Mouse (Mus musculus) heart, postnatal 14 days (tissue): ENCODE results near the gene Plxnb1. TPM values are rescaled to one million over a fixed set of nuclear protein-coding genes. Genes with fewer than 3 reads are reported as not detected.

ENCODE experiments used
- DNase-seq, 2 experiments: peaks; one replicate each; pipeline ENCODE4 v3.0.0; 2021 to 2022
- intact Hi-C: fragments of 180-260 bp; cut with DNase I; formaldehyde crosslinking; loops from one replicate; pipeline ENCODE4 v1.15.1; 2025
- total RNA-seq, 2 experiments: library from RNA; stranded (reverse); gene quantifications; 2 replicates each; pipeline ENCODE4 v1.2.3; 2021

Plxnb1 gene
- total RNA-seq, 2 experiments from 2014 or later, result 16.3 to 20.0 TPM

DNA sequence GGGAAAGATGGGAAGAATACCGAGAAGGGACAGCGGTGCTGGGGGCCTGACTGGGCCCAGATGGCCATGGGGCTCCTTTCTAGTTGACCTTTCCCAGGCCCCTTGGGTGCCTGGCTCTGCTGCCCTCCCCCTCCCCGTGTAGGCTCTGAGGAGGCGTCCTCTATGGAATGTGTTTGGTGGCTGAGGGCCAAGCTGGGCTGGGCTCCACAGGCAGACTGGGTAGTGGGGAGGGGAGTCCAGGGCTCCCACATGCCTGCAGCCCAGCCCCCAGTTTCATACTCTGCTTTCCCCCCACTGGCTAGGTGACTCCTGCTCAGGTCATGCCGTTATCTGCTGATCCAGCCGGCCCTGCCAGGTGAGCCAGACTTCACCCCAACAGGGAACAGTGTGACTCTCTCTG is 3.8 kb downstream of the Plxnb1 start:
- DNase-seq, result peak; percentile 70 to 79
- intact Hi-C loops, result no loop called here

DNA sequence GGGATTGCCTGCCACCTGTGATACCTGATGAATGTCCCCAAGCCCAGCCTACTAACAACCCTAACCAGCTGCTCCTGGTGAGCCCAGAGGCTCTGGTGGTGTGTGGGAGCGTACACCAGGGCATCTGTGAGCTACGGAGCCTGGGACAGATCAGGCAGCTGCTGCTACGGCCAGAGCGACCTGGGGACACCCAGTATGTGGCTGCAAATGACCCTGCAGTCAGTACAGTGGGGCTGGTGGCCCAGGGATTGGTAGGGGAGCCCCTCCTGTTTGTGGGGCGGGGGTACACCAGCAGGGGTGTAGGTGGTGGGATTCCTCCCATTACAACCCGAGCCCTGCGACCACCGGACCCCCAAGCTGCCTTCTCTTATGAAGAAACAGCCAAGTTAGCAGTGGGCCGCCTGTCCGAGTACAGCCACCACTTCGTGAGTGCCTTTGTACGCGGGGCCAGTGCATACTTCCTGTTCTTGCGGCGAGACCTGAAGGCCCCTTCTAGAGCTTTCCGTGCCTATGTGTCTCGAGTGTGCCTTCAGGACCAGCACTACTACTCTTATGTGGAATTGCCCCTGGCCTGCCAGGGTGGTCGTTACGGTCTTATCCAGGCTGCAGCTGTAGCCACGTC is 5.2 kb downstream of the Plxnb1 start:
- DNase-seq, result no peak
- intact Hi-C loops, result no loop called here

DNA sequence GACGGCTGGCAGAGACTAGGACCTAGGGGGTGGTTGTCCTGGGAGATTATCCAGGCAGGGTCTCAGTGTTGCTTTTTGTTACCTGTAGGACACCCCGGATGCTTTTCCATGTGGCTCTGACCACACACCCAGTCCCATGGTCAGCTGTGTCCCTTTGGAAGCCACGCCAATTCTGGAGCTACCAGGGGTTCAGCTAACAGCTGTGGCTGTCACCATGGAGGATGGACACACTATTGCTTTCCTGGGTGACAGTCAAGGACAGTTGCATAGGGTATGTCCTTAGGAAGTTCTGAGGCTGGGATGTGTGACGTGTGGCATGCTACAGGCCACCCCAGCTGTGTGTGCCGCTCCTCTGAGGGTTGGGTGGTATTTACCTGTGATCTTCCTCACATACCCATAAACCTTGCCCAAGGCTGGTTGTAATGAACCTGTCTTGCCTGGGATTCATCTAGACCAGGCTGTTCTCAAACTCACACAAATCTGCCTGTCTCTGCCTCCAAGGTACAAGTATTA is 6.8 kb downstream of the Plxnb1 start:
- intact Hi-C loops, result no loop called here

DNA sequence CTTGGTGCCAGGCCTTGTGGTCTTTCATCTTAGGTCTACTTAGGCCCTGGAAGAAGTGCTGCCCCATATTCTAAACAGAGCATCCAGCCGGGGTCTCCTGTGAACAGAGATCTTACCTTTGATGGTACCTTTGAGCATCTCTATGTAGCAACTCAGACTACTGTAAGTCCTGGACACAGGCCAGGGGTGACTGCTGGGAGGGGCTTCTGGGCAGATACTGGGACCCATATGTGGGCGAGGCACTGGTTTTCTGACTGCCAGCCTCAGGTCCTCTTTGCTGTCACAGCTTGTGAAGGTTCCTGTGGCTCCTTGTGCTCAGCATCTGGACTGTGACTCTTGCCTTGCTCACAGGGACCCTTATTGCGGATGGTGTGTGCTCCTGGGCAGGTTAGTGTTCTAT is 7.4 kb downstream of the Plxnb1 start:
- intact Hi-C loops, result no loop called here
- no peak for DNase-seq

More for the DNA sequence above, 6.8 kb downstream of the Plxnb1 start:
- no peak for DNase-seq

DNA sequence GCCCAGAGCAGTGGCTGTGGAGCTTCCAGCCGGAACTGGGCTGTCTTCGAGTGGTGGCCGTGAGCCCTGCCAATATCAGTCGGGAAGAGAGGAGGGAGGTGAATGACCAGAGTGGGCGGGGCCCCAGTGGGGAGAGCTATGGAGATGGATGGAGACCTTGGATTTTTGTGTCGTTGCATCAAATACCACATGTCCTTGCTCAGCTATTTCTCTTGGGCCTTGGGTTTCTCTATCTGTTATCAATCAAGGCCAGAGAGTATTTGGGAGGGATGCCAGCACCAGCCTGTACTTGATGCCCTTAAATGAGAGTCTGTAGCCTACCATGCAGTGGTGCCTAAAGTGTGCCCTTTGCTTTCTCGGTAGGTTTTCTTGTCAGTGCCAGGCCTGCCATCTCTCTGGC is 8.1 kb downstream of the Plxnb1 start:
- intact Hi-C loops, result no loop called here
- peak in 1 of 2 experiments; percentile 42 for DNase-seq

DNA sequence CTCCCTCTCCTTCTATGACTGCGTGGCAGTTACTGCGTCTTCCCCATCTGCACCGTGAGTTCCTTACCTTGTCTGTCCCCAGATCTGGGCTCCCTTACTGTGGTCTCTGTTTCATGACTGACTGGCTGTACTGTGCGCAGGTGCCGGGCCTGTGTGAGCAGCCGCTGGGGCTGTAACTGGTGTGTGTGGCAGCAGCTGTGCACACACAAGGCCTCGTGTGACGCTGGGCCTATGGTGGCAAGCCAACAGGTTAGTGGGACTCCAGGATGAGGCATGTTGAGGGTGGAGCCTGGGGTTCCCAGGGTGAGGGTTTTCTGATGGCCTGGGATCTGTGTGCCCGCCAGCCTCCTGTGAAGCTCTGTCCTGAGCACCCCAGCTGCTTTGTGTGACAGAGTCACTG is 8.9 kb downstream of the Plxnb1 start:
- no peak for DNase-seq
- intact Hi-C loops, result no loop called here

DNA sequence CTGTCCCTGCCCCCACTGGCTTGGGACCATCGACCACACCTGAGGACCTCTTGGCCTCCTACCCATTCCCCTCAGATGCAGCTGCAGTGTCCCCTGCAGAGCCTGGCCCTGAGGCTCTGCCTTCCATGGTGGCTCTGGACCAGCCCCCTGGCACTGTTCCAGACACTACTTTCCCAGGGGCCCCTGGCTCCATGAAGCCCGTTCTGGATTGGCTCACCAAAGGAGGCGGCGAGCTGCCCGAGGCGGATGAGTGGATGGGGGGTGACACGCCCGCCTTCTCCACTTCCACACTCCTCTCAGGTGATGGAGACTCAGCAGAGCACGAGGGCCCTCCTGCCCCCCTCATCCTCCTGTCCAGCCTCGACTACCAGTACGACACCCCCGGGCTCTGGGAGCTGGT is 9.8 kb downstream of the Plxnb1 start:
- peak in 1 of 2 experiments; percentile 35 for DNase-seq

DNA sequence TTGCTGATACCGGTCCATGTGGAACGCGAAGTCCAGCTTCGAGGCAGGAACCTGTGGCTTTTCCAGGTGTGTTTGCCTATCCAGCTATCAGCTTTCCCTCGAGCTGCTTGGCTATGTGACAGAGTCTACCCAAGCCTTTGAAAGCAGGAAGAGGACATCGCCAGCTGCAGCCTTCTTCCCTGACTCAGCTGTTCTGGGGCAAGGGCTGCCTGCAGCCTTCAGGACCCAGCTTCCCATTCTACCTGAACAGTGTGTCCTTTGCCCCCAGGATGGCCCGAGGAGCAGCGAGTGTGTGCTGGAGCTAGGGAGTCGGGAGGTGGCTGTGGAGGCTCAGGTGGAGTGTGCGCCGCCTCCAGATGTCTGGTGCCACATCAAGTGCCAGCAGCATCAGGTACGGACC is 10.5 kb downstream of the Plxnb1 start:
- intact Hi-C loops, result no loop called here
- DNase-seq, result no peak

More for the DNA sequence above, 9.8 kb downstream of the Plxnb1 start:
- intact Hi-C loops, result no loop called here

DNA sequence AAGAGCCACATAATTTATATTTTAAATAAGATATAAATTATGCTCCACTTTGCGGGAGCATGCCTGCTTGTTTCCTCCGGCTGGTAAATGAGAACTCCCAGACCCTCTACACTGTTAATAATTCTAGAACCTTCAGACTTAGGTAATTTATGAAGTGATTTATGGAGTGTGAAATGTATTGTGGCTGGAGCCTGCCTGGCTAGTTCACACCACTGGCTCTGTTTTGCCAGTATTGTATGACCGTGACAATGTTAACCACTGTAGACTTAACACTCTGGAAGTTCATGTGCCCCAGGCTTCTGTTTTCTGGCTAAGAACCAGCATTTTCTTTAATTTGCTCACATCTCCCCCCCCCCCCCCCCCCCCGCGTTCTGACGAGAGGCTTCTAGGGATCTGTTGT is 12.2 kb downstream of the Plxnb1 start:
- intact Hi-C loops, result no loop called here
- DNase-seq, result no peak

DNA sequence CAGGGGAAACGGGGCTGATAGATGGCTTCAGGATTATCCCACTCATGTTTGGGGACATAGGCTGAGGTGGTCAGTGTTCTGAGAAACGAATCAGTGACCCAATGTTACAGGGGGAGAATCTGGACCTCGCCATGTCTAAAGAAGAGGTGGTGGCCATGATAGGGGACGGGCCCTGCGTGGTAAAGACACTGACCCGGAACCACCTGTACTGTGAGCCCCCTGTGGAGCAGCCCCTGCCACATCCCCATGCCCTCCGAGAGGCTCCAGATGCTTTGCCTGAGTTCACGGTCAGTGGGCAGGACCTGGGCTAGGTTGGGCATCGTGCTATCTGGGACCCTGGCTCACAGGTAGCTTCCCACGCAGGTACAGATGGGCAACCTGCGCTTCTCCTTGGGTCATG is 15.1 kb downstream of the Plxnb1 start:
- intact Hi-C loops, result no loop called here
- no peak for DNase-seq

DNA sequence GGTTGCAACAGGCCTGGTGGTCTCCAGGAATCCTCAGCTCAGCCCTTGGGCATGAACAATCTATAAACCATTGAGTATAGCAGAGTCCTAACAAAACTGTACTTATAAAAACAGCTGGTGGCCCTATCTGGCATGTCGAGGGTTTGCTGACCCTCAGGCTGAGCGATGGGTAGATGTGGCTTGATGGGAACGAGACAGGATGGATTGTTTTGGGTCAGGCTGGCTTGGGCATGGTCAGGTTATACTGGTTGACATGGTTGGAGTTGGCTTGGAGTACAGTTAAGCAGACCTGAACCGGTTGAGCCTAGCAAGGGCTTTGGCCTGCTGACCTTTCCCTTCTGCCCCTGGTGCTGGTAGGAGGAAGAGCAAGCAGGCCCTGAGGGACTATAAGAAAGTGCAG is 15.9 kb downstream of the Plxnb1 start:
- intact Hi-C loops, result no loop called here
- DNase-seq, result no peak

DNA sequence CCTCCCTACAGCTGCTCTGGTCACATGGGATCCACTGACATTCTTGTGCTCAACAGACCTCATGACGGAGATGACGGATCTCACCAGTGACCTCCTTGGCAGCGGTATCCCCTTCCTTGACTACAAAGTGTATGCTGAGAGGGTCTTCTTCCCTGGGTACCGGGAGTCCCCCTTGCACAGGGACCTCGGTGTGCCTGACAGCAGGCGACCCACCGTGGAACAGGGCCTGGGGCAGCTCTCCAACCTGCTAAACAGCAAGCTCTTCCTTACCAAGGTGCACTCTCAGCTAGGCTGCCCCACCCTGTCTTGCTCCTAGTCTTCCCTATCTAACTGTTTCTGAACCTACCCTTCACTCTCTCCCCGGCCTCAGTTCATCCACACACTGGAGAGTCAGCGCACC is 16.4 kb downstream of the Plxnb1 start:
- DNase-seq, result no peak
- intact Hi-C loops, result no loop called here

DNA sequence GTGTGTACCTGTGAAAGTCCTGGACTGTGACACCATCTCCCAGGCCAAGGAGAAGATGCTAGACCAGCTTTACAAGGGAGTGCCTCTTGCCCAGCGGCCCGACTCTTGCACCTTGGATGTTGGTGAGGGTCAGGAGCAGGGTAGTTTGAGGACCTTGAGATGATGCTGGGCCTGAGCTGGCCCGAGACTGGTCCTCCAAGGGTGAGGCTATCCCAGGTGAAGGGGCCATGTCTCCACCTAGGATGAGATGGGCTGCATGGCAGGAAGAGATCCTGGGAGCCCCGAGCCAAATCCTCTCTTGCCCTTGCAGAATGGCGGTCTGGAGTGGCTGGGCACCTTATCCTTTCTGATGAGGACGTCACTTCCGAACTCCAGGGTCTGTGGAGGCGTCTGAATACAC is 18.1 kb downstream of the Plxnb1 start:
- intact Hi-C loops, result no loop called here
- no peak for DNase-seq

DNA sequence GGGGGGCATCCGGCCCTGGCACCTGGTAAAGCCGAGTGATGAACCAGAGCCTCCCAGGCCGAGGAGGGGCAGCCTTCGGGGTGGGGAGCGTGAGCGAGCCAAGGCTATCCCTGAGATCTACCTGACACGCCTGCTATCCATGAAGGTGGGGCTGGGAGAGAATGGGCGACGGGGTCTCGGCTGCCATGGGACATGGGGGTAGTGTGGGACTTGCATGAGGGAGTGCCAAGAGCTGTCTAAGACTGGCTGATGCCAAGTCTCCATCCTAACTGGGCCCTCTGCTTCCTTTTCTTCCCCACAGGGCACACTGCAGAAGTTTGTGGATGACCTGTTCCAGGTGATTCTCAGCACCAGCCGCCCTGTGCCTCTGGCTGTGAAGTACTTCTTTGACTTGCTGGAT is 19.1 kb downstream of the Plxnb1 start:
- no peak for DNase-seq
- intact Hi-C loops, result no loop called here

DNA sequence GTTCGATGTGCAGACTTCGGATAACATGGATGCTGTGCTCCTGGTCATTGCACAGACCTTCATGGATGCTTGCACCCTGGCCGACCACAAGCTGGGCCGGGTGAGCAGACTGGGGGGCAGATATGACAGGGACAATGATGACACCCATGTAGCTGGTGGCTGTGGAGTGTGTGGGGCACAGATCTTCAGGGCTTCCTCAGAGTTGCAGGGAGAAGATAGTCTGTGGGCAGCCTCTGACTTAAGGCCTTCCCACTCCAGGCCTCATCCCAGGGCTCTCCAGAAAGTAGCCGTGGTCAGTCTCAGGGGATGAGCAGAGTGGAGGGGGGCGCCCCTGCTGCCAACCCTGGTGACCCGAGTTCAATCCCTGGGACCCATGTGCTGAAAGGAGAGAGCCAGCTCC is 19.7 kb downstream of the Plxnb1 start:
- intact Hi-C loops, result no loop called here
- no peak for DNase-seq

DNA sequence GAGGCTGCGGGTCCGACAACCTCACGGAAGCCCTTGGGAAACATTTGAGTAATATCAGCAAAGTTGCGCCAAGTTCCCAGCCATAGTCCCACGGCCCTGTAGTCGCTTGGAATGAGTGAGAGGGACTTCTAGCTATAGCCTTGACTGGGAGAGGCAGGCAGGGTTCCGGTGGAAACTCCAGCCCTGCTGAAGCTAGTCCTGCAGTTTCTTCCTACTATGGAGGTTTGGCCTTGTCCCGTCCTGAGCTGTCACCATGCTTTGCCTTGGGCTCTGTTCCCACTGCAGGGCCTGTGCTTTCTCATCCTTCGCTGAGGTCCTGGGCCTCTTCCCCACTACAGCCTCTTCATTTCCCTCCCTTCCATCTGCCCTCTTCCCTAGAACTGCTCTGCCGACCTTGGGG is 21.0 kb downstream of the Plxnb1 start:
- intact Hi-C loops, result no loop called here
- DNase-seq, result no peak

DNA sequence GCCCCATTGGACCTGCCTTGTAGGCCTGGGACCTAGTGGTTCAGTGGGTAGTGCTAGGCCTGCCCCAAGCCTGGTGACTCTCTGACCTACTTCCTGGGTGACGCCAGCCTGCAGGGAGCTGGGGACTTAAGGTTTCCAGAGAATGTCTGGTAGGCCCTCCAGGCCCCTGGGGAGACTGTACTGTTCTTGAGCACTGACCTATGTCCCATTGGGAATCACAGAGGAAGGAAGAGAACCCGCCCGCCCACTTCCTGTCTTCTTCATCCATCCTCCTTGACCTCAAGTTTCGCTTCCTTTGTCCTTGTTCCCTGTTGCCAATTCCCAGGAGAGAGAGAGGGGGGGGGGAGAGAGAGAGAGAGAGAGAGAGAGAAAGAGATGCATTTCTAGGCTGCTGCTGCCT is 22.9 kb downstream of the Plxnb1 start:
- intact Hi-C loops, result no loop called here
- peak in 1 of 2 experiments; percentile 37 for DNase-seq

DNA sequence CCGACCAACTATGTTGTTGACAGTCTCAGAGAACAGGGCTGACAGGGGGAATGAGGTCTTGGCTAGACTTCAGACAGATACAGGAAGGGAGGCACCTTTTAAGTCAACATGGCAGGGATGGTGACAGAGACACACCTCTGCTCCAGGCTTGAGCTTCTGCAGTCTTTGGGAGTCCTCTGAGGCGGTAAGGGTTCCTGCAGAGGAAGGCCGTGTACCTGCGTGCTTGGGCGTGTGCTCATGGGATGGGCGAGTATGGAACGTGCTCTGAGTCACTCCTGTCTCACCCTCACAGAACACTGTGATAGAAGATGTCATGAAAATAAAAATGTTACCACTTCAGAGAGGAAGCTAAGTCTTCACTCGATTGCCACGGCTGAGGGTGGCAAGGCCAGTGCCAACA is 24.4 kb downstream of the Plxnb1 start:
- no peak for DNase-seq
- intact Hi-C loops, result loop anchor here (1.0 kb wide), 1 partner anchor 31 kb away; no protein-coding TSS in a partner anchor

DNA sequence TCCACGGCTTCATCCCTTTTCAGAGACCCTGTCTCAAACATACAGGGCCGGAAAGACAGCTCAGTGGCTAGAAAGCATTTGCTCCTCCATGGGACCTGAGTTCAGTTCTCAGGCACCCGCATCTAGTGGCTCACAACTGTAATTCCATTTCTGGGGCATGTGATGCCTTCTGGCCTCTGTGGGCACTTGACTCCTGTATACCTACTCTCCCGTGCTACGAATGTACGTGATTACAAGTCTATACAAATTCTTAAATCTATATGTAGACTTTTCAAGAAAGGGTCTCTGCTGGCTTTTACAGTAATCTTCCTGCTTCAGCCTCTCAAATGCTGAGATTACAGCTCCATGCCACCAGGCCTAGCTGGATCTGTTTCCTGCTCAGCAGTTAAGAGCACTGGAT is 25.8 kb downstream of the Plxnb1 start:
- DNase-seq, result no peak
- intact Hi-C loops, result loop anchor here (1.0 to 10.0 kb wide), 2 partner anchors 118 to 744 kb away; no protein-coding TSS in a partner anchor

DNA sequence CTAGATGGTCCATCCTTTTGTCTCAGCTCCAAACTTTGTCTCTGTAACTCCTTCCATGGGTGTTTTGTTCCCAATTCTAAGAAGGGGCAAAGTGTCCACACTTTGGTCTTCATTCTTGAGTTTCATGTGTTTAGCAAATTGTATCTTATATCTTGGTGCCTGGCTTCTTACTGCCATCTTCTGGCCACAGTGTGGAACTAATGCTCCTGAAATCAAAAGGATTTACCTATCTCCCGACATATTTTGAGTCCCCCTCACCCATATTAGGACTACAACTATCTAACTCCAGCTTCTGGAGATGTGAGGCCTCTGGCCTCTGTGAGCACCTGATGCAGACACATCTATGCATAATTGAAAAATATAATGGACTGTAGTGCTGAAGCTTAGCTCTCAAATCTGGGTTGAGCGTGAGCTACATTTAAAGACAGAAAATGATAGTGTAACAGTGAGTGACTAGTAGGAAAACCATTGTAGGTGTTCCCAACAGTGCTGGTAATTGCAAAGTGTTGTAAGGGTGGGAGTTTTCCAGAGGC is 27.4 kb downstream of the Plxnb1 start:
- peak in 1 of 2 experiments; percentile 47 for DNase-seq

DNA sequence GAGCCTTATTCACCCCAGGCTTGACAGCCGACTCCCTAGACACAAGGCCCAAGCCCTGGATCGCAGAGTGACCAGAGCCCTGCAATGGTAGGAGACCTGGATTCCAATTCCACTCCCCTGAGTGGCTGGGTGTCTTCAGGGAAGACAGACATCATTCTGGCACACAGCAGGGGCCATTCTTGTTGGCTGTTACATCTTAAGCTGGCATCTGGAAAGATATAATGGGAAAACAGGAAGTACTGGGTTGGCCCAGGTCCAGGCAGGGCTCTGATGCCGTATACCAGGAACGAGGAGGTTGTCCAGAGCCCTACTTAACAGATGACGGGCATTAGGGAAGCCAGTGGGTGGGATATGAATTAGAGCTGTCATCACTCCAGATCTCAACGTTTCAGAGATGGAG is 28.1 kb downstream of the Plxnb1 start:
- intact Hi-C loops, result loop anchor here (10.0 kb wide), 1 partner anchor 742 kb away; no protein-coding TSS in a partner anchor
- DNase-seq, result no peak

More for the DNA sequence above, 27.4 kb downstream of the Plxnb1 start:
- intact Hi-C loops, result loop anchor here (10.0 kb wide), 1 partner anchor 742 kb away; no protein-coding TSS in a partner anchor

DNA sequence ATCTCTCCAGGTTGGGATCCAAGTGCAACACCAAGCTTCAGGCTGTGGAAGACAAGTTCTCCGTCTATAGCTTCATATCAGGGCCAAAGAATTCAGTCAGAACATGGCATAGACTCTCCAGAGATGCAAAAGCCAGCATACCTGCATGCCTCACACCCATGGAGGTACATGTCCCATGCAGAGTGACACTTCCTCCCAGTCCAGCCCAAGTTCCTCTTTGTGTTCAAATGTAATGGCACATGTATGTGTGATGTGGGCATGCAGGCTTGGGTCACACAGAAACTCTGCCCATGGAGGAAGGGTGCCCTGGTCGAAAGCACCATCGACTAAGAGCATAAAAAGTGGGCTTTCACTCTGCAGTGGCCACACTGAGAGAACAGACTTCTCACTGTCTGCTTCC is 29.0 kb downstream of the Plxnb1 start:
- intact Hi-C loops, result loop anchor here (10.0 kb wide), 1 partner anchor 741 kb away; no protein-coding TSS in a partner anchor
- DNase-seq, result no peak
